Mouse (Mus musculus): ENCODE measurements around the gene Avil. TPM values are rescaled to one million over a fixed set of nuclear protein-coding genes. Genes with fewer than 3 reads are reported as not detected.

Gene Avil
- total RNA-seq, 2 experiments from 2014 or later: not detected

Other genes starting within 250 kb of the Avil start
- gene Atp23, start 99.4 kb upstream of the Avil start, total RNA-seq (2015): 25.1 and 30.4 TPM in 2 replicates
- 10.3 and 11.1 TPM in 2 replicates for gene Atp23, start 99.4 kb upstream of the Avil start, total RNA-seq (2017)
- 40.3 and 42.1 TPM in 2 replicates for gene Ctdsp2, start 22.0 kb upstream of the Avil start, total RNA-seq (2015)
- gene Ctdsp2, start 22.0 kb upstream of the Avil start, total RNA-seq (2017): 16.1 and 20.9 TPM in 2 replicates
- 46.6 and 48.6 TPM in 2 replicates for gene Tsfm, start 30.1 kb downstream of the Avil start, total RNA-seq (2015)
- gene Tsfm, start 30.1 kb downstream of the Avil start, total RNA-seq (2017): 42.8 and 45.6 TPM in 2 replicates
- 36.5 and 46.6 TPM in 2 replicates for gene Mettl1, start 40.7 kb downstream of the Avil start, total RNA-seq (2015)
- gene Mettl1, start 40.7 kb downstream of the Avil start, total RNA-seq (2017): 22.7 and 30.9 TPM in 2 replicates
- gene Eef1akmt3, start 40.8 kb downstream of the Avil start, total RNA-seq (2015): 0.07 TPM in 1 of 2 replicates, not detected in the other
- gene Eef1akmt3, start 40.8 kb downstream of the Avil start, total RNA-seq (2017): not detected in 2 replicates
- 0.10 TPM in 1 of 2 replicates, not detected in the other for gene Cyp27b1, start 47.5 kb downstream of the Avil start, total RNA-seq (2015)
- 0.30 TPM in 1 of 2 replicates, not detected in the other for gene Cyp27b1, start 47.5 kb downstream of the Avil start, total RNA-seq (2017)
- 0.05 and 0.10 TPM in 2 replicates for gene March9, start 59.5 kb downstream of the Avil start, total RNA-seq (2015)
- gene March9, start 59.5 kb downstream of the Avil start, total RNA-seq (2017): 0.08 TPM in 1 of 2 replicates, not detected in the other
- gene Cdk4, start 62.8 kb downstream of the Avil start, total RNA-seq (2015): 781 and 827 TPM in 2 replicates
- gene Cdk4, start 62.8 kb downstream of the Avil start, total RNA-seq (2017): 536 and 567 TPM in 2 replicates
- 93.8 and 97.5 TPM in 2 replicates for gene Tspan31, start 69.6 kb downstream of the Avil start, total RNA-seq (2015)
- 67.2 and 73.0 TPM in 2 replicates for gene Tspan31, start 69.6 kb downstream of the Avil start, total RNA-seq (2017)
- 5.3 and 9.7 TPM in 2 replicates for gene Agap2, start 74.6 kb downstream of the Avil start, total RNA-seq (2015)
- 37.4 and 41.4 TPM in 2 replicates for gene Agap2, start 74.6 kb downstream of the Avil start, total RNA-seq (2017)
- gene Os9, start 120.4 kb downstream of the Avil start, total RNA-seq (2015): 40.1 and 43.7 TPM in 2 replicates
- gene Os9, start 120.4 kb downstream of the Avil start, total RNA-seq (2017): 192 and 207 TPM in 2 replicates
- 212 and 219 TPM in 2 replicates for gene B4galnt1, start 164.5 kb downstream of the Avil start, total RNA-seq (2015)
- 122 and 139 TPM in 2 replicates for gene B4galnt1, start 164.5 kb downstream of the Avil start, total RNA-seq (2017)
- gene Slc26a10, start 179.9 kb downstream of the Avil start, total RNA-seq (2015): not detected in 2 replicates
- 0.84 and 0.87 TPM in 2 replicates for gene Slc26a10, start 179.9 kb downstream of the Avil start, total RNA-seq (2017)
- gene Arhgef25, start 189.4 kb downstream of the Avil start, total RNA-seq (2015): 1.7 and 3.1 TPM in 2 replicates
- 3.0 and 5.3 TPM in 2 replicates for gene Arhgef25, start 189.4 kb downstream of the Avil start, total RNA-seq (2017)
- gene Dtx3, start 195.0 kb downstream of the Avil start, total RNA-seq (2015): 23.8 and 28.0 TPM in 2 replicates
- 18.0 and 19.3 TPM in 2 replicates for gene Dtx3, start 195.0 kb downstream of the Avil start, total RNA-seq (2017)
- gene Pip4k2c, start 210.9 kb downstream of the Avil start, total RNA-seq (2015): 9.7 and 11.2 TPM in 2 replicates
- gene Pip4k2c, start 210.9 kb downstream of the Avil start, total RNA-seq (2017): 11.4 and 12.1 TPM in 2 replicates